Mouse (Mus musculus): ENCODE results near the gene Plod1. TPM values are rescaled to one million over a fixed set of nuclear protein-coding genes. Genes with fewer than 3 reads are reported as not detected.

Plod1 gene
- total RNA-seq (2021): 10 to 100 TPM; 12.1 to 12.6 TPM
- long read RNA-seq, experiment 1, transcript Plod1-201 (19 exons, 3,243 nt): major isoform, 7 of 14 reads
- long read RNA-seq, experiment 1, partial matches to known transcripts: 4 of 14 reads
- long read RNA-seq, experiment 1, other reads (novel, unspliced or antisense): 3 of 14 reads
- long read RNA-seq, experiment 2, partial matches to known transcripts: 2 of 7 reads
- long read RNA-seq, experiment 2, other reads (novel, unspliced or antisense): 1 of 7 reads

- peak; percentile 67 to 70 for DNase-seq (ENCODE audit: low spot score in 2 of 2)
Measured at GRCm38 (mm10) chr4:147936331-147936954, at the start of gene Plod1. Gene Plod1 (minus strand): TSS chr4:147936767.

GRCm38 (mm10) chr4:147985205-147986132 lies 48.9 kb upstream of the Plod1 start, which contains the start of gene Nppb:
Gene Nppb (plus strand): TSS chr4:147985788.
- no peak for DNase-seq (ENCODE audit: low spot score in 2 of 2)

DNA sequence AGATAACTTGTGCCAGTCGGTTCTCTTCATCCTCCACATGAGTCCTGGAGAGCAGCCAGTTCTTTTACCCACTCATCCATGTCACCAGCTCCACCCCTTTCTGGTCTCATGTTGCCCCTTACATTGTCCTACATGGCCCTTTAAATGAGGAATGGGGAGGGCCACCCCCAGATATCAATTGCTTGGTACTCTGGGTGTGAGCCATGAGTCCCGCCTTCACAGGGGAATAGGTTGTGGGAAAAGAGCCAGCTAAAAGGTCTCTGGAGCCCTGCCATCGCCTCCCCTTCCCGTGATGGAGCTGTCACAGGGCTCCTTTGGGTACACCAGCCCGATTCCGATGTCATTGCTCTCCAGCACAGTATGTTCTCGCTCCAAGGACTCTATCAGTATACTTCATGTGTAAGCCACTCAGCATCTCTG lies 42.9 kb upstream of the Plod1 start:
- no peak for DNase-seq (ENCODE audit: low spot score in 2 of 2)

- DNase-seq (ENCODE audit: low spot score in 2 of 2): no peak
Measured at GRCm38 (mm10) chr4:147978391-147978790, 41.8 kb upstream of the Plod1 start.

DNA sequence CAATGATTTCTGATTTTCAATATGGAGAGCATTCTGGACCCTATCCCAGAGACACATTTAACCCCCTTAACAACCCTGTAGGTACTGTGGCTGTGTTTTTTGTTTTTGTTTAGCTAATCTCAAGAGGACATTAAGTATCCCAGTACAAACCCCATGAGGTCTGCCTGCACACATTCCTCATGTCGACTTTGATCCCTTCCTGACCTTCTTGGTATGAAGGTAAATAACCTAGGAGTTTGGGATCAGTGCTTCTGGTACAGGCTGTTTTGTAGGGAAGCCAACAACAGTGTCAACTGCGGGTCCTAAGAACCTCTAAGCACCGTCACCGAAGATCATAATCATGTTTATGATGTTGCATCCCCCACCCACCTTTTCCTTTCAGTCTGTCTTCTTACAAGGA lies 41.2 kb upstream of the Plod1 start:
- no peak for DNase-seq (ENCODE audit: low spot score in 2 of 2)

GRCm38 (mm10) chr4:147976237-147976636 lies 39.7 kb upstream of the Plod1 start:
- no peak for DNase-seq (ENCODE audit: low spot score in 2 of 2)

- no peak for DNase-seq (ENCODE audit: low spot score in 2 of 2)
Measured at GRCm38 (mm10) chr4:147969337-147969736, 32.8 kb upstream of the Plod1 start.

GRCm38 (mm10) chr4:147968816-147969215 lies 32.2 kb upstream of the Plod1 start:
- no peak for DNase-seq (ENCODE audit: low spot score in 2 of 2)

GRCm38 (mm10) chr4:147965712-147966111 lies 29.1 kb upstream of the Plod1 start:
- DNase-seq (ENCODE audit: low spot score in 2 of 2): no peak

- DNase-seq (ENCODE audit: low spot score in 2 of 2): no peak
Measured at GRCm38 (mm10) chr4:147963623-147964022, 27.1 kb upstream of the Plod1 start.

DNA sequence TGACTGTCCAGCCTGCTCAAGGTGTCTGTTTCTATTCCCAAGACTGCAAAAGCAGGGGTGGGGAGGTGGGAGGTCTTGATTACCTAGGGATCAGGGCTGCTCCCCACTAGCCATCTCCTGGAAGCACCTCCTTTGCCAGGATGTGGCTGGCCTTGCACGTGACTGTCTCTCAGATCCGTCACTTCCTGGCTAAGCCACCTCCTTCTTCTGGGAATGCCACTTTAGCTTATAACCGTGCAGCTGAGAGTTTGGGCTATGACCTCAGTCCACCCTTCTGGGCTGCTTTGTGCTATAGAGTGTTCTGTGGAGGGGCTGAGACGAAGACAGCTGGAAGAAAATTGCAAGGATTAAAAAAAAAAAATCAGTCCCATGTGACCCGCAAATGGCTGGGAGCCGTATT lies 26.2 kb upstream of the Plod1 start:
- no peak for DNase-seq (ENCODE audit: low spot score in 2 of 2)

- peak; percentile 57 to 70 for DNase-seq (ENCODE audit: low spot score in 2 of 2)
Measured at GRCm38 (mm10) chr4:147959881-147960831, 23.6 kb upstream of the Plod1 start.

DNA sequence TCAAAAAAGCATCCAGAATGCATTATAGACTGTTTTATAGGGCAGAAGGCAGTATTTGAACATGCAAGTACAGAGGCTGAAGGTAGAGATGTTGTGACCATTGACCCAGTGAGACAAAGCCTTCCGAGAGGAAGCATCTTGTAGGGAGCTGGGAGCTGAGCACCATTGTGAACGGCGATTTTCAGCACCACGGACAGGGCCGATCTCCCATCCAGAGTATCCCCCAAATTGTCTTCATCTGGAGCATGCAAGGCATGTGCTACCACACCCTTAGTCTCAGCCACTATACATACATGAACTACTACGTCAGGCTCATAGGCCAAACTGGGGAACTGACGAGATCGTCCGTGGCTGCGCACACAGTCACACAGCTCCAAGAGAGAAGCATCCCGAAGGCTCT lies 20.6 kb upstream of the Plod1 start:
- no peak for DNase-seq (ENCODE audit: low spot score in 2 of 2)

DNA sequence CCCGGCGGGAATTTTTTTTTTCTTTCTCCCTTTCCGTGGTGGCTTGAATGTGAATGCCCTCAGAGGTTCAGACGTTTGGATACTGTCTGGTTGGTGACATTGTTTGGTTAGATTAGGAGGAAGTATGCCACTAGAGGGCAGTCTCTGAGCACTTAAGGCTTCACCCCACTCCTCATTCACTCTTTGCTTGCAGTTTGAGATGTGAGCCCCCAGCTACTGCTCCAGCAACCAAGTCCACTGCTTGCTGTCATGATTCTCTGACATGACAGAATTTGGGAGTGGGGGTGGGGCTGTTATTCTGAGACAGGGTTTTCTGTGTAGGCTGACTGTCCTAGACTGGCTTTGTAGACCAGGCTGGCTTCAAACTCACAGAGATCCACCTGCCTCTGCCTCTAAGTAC lies 17.0 kb upstream of the Plod1 start:
- DNase-seq (ENCODE audit: low spot score in 2 of 2): peak; percentile 32 to 33

DNA sequence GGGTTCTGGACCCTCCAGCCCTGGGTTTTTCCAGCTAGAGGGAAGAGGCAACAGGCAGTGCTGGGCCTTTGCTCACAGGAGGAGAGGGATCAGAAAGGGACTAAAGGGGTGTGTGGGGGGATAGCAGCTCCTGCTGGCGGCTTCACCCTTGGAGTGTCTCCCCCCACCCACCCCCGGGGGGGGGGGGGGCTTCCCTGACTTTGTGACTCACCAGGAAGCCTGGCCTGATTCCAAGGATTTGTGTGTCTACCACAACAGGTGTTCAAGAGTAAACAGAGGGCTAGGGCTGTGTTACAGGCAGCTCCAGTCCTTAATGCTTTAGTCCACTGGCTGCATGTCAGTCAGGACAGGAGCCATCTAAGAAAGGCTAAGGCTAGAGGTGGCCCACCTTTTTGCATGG lies 10.9 kb upstream of the Plod1 start:
- DNase-seq (ENCODE audit: low spot score in 2 of 2): no peak

DNA sequence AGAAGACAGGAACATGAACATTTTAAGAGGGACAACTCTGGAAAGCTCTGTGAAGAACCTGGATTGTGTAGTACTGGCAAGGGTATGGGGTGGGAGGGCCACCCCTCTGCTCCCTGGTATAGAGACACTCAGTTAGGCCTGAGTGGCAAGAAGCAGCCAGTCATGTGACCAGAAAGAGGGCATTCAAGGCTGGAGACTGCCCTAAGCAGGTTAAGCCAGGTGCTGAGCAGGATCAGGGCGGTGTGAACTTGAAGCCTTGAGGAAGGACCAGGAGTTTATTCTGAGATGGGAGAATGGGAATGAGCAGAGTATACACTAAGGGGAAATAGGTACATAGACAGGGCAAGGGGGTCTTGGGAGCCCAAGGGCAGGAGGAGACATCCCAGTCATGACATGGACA lies 6.4 kb upstream of the Plod1 start:
- no peak for DNase-seq (ENCODE audit: low spot score in 2 of 2)

- peak; percentile 24 to 36 for DNase-seq (ENCODE audit: low spot score in 2 of 2)
Measured at GRCm38 (mm10) chr4:147941045-147942020, 4.8 kb upstream of the Plod1 start.

- peak; percentile 77 to 85 for DNase-seq (ENCODE audit: low spot score in 2 of 2)
Measured at GRCm38 (mm10) chr4:147940576-147941044, 4.0 kb upstream of the Plod1 start, which contains the start of gene 2510039O18Rik. Gene 2510039O18Rik (plus strand): TSS chr4:147940895.

DNA sequence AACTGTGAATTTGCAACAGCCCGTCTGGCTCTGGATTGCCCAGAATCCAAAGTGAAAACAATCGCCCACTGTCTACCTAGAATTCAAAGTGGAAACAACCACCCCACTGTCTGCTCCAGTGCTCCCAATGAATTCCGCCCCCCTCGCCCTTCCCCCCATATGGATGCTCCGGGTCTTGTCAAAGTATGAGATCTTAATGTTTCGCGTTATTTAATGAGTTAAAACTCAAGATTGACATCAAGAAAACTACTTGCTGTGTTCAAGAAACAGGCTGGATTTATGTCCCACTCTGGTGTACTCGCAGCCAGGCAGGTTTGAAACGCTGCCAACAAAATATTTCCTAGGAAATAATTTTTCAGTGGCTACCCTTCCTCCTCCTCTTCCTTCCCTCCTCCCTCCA lies 3.5 kb upstream of the Plod1 start:
- DNase-seq (ENCODE audit: low spot score in 2 of 2): no peak

Measured in left cerebral cortex, adult 18-20 months (tissue).